Mouse (Mus musculus) CD4-positive helper T cell, adult 2 months (primary cell): Measurements from ENCODE around the gene Cpsf3.
A peak's percentile ranks its signal among the peaks of the same experiment; 100 is the strongest.

Experiments used
- DNase-seq: peaks from one replicate; pipeline ENCODE4 v3.0.0-alpha.2; 2012; ENCODE audit warnings: low read depth, missing footprints, low spot score

Cpsf3 gene

DNA sequence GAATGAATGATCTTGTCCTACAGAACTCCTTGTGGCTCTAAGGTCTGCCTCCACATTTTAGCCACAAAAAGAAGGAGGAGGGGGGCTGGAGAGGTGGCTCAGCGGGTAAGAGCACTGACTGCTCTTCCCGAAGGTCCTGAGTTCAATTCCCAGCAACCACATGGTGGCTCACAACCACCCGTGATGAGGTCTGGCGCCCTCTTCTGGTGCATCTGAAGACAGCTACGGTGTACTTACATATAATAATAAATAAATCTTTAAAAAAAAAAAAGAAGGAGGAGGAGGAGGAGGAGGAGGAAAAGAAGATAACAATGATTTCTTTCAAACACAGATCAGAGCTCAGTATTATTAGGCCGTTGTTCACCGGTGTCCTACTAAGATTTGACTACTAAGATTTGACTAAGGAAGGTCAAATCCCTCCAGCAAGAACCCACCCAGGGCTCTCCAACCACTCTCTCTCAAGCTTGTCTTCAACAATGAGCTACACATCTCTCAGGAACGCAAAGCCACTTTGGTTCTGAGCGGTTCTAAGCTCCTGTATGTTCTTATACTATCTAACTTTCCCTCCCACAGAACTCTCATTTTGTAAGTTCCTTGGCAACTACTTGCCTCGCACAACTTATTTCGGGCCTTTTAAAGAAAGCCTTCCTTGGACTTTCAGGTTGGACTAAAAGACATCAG lies at the start of gene Cpsf3:
Gene Cpsf3, plus strand, starts transcription at position 631 of the 681 bp plus-strand sequence.
- peak; percentile 42 for DNase-seq

GRCm38 (mm10) chr12:21241965-21242364 lies 43.2 kb upstream of the Cpsf3 start:
- DNase-seq: no peak

DNA sequence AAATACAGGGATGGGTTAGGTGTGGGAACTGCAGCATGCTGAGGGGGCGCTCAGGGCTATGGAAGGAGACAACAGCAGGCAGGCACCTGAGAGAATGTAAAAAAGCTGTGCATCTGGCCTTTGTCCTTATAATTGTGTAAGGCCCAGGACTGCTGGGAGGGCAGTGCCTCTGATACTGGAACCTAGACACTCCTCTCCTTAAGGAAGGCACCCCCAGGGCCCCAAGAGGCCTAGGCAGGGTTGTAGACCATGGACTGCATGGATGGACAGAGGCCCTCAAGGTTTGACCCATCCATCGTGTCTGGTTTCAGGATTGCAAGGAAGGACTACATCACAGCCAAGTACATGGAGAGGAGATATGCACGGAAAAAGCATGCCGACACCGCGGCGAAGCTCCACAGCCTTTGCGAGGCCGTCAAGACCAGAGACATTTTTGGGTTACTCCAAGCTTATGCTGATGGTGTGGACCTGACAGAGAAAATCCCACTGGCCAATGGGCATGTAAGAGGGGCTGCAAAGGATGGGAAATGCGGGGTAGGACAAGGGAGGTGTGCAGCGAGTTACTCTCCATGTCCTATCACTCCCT lies 40.7 kb upstream of the Cpsf3 start:
- DNase-seq: no peak

GRCm38 (mm10) chr12:21247711-21248392 lies 37.3 kb upstream of the Cpsf3 start:
- no peak for DNase-seq

- DNase-seq: peak; percentile 26
Observed at GRCm38 (mm10) chr12:21260494-21261256, 24.5 kb upstream of the Cpsf3 start.

- DNase-seq: no peak
Observed at GRCm38 (mm10) chr12:21261521-21261920, 23.7 kb upstream of the Cpsf3 start.

DNA sequence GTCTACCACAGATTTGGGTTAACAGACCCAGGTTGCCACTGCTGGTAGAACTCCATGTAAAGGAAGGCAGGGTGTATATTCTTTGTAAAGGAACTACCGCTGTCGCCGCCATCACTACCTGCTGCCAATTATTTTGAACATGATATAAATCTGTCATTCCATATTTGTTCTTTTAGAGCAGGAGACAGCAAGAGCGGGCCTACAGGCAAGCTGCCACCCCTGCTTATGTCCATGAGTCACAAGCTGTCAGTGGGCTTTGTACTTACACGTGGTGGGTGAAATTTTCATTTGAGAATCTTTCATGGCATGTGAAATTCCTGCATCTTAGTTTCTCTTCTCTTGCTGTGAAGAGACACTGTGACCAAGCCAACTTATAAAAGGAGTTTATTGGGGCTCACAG lies 21.9 kb upstream of the Cpsf3 start:
- DNase-seq: no peak

DNA sequence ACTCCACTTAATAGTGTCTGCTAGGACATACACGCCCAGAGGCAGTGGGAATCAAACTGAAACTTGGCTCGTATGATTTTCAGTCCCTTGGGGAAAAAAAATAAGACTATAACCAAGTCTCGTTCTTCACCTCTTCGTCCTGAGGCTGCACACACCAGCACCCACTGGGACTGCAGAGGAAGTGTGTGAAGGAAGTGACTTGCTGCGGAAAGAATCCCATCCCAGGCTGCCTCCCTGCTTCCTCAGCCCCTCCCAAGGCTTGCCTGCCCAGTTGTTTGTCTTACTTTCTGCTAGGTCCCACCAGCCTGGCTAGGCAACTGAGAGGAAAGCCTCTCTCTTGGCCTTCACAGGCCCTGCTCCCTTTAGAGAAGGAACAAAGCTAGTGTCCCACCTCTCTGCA lies 20.9 kb upstream of the Cpsf3 start:
- no peak for DNase-seq

DNA sequence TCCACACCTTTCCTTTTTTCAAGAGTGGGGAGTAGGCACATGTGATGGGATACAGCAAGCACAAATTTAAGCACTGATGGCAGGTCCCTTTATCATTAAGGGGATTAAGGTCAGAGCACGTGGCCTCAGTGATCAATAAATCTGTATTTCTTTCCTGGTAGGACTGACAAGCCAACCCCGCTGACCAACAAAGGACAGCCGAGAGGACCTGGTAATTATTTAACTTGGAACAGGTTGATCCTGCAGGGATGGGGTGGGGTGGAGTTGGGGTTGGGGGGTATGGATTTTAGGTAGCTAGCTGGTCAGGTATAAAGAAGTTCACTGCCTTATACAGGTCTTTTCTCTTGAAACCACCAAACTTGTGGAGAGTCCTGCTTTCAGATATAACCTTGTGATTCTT lies 20.2 kb upstream of the Cpsf3 start:
- no peak for DNase-seq

GRCm38 (mm10) chr12:21265501-21265900 lies 19.7 kb upstream of the Cpsf3 start:
- DNase-seq: no peak

DNA sequence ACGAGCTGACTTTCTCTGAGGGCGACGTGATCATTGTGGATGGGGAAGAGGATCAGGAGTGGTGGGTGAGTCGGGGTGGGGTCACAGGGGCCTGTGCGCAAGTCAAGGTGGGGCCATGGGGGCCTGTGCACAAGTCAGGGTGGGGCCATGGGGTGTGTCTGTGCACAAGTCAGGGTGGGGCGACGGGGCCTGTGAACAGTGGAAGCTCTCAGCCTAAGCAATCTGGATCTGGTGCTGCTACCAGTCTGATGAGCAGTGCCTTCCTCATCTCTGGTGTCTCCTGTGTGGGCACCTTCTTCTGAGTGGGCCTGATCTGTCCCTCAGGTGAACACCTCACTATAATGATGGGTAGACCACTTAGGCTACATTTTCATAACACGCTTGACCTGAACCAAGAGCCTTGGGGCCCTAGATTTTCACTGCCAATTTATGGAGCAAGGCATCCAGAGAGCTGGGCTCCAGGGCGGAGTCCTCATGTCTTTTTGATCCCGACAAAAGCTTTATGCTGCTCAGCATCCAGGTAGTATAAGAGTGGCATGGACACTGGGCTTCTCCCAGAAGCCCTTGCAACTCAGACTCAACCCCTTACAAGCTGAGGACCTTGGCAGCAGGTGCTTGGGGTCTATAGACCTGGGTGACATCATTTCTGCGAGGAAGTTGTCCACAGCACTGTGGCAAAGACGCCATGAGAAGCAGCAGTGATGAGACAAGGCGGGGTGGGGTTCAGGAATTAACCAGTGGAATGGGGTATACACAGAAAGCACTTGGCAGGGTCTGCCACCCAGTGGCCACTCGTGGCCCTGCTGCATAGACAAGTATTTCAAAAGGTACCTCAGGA lies 19.0 kb upstream of the Cpsf3 start:
- DNase-seq: peak; percentile 29

- no peak for DNase-seq
Observed at GRCm38 (mm10) chr12:21266784-21267098, 18.4 kb upstream of the Cpsf3 start.

GRCm38 (mm10) chr12:21268083-21268616 lies 17.0 kb upstream of the Cpsf3 start:
- DNase-seq: no peak

DNA sequence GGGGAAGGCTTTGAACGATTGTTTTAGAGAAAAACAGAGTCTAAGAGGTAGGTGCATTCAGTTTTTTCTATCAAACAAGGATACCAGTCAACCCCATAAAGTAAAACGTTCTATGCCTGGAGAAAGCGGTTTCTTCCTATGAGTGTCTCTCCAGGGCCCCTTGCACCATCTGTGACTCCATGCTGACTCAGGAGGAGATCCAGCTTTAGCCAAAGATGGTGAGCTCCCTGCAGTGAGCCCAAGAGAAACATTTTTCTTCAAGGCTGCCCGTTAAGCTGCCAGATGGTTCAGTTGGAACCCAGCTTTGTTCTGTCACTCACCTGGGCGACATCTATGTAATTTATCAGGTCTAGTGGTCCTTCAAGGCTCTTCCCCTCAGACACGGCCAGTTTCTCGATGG lies 10.7 kb upstream of the Cpsf3 start:
- no peak for DNase-seq

- DNase-seq: no peak
Observed at GRCm38 (mm10) chr12:21277352-21277864, 7.8 kb upstream of the Cpsf3 start.

- no peak for DNase-seq
Observed at GRCm38 (mm10) chr12:21285508-21286242, 484 bp downstream of the Cpsf3 start.

DNA sequence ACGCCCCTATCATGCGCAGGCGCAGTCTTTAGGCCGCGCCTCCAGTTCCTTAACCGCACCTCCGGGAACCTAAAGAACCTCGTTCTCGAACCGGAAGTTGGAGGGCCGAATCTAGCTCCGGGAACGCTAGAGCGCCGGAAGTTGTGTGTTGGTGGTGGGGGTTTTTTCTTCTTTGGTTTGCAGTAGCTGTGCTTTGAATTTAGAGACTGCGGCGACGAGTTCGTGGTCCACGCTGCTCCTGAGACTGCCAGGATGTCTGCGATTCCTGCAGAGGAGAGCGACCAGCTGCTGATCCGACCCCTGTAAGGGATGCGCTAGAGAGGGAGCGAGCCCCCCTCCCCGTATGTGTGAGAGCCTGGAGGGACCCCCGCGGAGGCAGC lies 1.0 kb downstream of the Cpsf3 start, which contains the start of gene Itgb1bp1:
Gene Itgb1bp1, minus strand, starts transcription at position 42 of the 380 bp plus-strand sequence.
- DNase-seq: peak; percentile 98

DNA sequence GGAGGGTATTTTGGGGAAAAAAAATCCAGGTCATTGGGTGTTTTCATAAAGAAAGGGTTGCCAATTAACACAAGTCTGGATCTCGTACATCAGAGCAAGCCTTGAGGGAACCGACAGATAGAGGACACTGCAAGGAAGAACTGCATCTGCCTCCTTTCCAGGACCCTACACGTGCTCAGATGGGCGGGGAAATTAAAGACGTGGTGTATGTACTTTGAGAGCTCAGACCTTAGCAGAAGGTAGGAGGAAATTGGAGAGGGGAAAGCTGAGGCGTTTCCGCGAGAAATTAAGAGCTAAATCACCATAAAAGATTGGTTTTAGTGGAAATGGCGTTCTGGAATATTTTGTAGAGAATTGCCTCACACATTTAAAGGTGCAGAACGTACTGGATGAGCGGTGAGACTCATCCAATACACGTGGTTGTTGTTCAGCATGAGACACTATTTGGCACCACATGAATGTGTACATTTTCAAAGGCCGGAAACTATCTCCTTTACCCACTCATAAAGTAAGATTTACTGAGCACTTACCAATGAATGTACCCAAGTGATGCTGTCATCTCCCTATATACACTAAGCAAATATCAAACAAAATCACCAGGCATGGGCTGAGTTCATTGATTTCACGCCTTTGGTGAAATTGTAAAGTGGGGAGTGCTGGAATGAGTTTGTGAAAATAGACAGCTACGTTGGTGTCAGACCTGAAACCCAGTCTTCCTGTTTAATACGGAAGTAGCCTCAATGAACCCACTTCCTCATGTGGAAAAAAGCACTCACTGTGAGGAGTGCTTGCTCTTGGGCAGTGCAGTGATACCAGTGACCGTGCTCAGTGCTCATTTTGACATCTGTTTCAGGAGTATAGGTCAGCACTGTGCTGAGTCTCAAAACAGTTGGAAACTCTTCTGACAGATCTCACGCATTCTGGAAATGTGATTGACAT lies 1.8 kb downstream of the Cpsf3 start:
- DNase-seq: peak; percentile 75
